Mouse (Mus musculus): ENCODE measurements around the gene Icmt. TPM values are rescaled to one million over a fixed set of nuclear protein-coding genes. Genes with fewer than 3 reads are reported as not detected.

Gene Icmt
- total and polyA plus RNA-seq, 3 experiments: 30.4 to 50.8 TPM; not detected in 1

GRCm38 (mm10) chr4:152307542-152307941 lies 10.5 kb downstream of the Icmt start:
- Histone ChIP-seq H3K27me3 (ENCODE audit: control insufficient read depth in 1 of 2, insufficient read depth in 2 of 2, low read length in 2 of 2) (no peaks in the 10 kb centered on the region), H3K79me2 (ENCODE audit: control insufficient read depth, insufficient read depth, low read length, poor library complexity) (no peaks in the 10 kb centered on the region), H3K9ac (ENCODE audit: control insufficient read depth, low read depth, low read length, poor library complexity, severe bottlenecking) (no peak overlapping the region), H3K4me3 (ENCODE audit: control insufficient read depth in 1 of 2, insufficient read depth in 1 of 2, low read depth in 2 of 2, low read length in 2 of 2) (no peak overlapping the region), H3K27ac (ENCODE audit: control insufficient read depth, low read depth, low read length) (no peak overlapping the region), H3K36me3 (ENCODE audit: control insufficient read depth in 1 of 2, insufficient read depth in 2 of 2, low read length in 2 of 2) (no peaks in the 10 kb centered on the region; a peak in 1 of 4 replicates), H3K9me3 (replicated peaks; ENCODE audit: insufficient read depth, low read length) (no peaks in the 10 kb centered on the region), H3K4me1 (ENCODE audit: control insufficient read depth in 1 of 2, insufficient read depth in 2 of 2, low read length in 2 of 2) (no peaks in the 10 kb centered on the region)
- no peak for DNase-seq (ENCODE audit: low read depth, low spot score)
- TF ChIP-seq RCOR1 (IDR thresholded peaks at IDR 0.05; ENCODE audit: low read depth, low read length) (no peak), ZMIZ1 (IDR thresholded peaks at IDR 0.05; ENCODE audit: low read depth, low read length) (no peak), ZKSCAN1 (IDR thresholded peaks at IDR 0.05; ENCODE audit: low read depth, low read length) (no peak), POLR2A (IDR thresholded peaks at IDR 0.05; ENCODE audit: control insufficient read depth in 1 of 2, insufficient read depth in 1 of 2, low read depth in 1 of 2, low read length in 2 of 2, poor library complexity in 1 of 2) (no peak), MEF2A (IDR thresholded peaks at IDR 0.05; ENCODE audit: extremely low read depth, insufficient replicate concordance, low read depth, low read length, poor library complexity, severe bottlenecking) (no peak), NRF1 (IDR thresholded peaks at IDR 0.05; ENCODE audit: insufficient read depth, low read depth, low read length, poor library complexity, severe bottlenecking) (no peak), TAL1 (IDR thresholded peaks at IDR 0.05; ENCODE audit: low read length) (no peak), USF2 (IDR thresholded peaks at IDR 0.05; ENCODE audit: borderline replicate concordance in 1 of 2, insufficient read depth in 1 of 2, low read depth in 1 of 2, low read length in 2 of 2) (no peak), POLR2AphosphoS5 (IDR thresholded peaks at IDR 0.05; ENCODE audit: borderline replicate concordance, low read depth, low read length) (no peak), EP300 (IDR thresholded peaks at IDR 0.05; ENCODE audit: low read depth in 1 of 2, low read length in 2 of 2) (no peak)

- no peaks in the 10 kb centered on the region for H3K4me1 ChIP-seq (ENCODE audit: control insufficient read depth in 1 of 2, insufficient read depth in 2 of 2, low read length in 2 of 2)
- no peaks in the 10 kb centered on the region for H3K36me3 ChIP-seq (ENCODE audit: control insufficient read depth in 1 of 2, insufficient read depth in 2 of 2, low read length in 2 of 2)
- no peak overlapping the region for H3K9ac ChIP-seq (ENCODE audit: control insufficient read depth, low read depth, low read length, poor library complexity, severe bottlenecking)
- no peaks in the 10 kb centered on the region for H3K79me2 ChIP-seq (ENCODE audit: control insufficient read depth, insufficient read depth, low read length, poor library complexity)
- no peaks in the 10 kb centered on the region for H3K9me3 ChIP-seq (replicated peaks; ENCODE audit: insufficient read depth, low read length)
- TF ChIP-seq KAT2A (conservative IDR thresholded peaks at IDR 0.05; ENCODE audit: low read depth, low read length) (no peak), USF2 (IDR thresholded peaks at IDR 0.05; ENCODE audit: borderline replicate concordance in 1 of 2, insufficient read depth in 1 of 2, low read depth in 1 of 2, low read length in 2 of 2) (no peak)
- no peaks in the 10 kb centered on the region for H3K27me3 ChIP-seq (ENCODE audit: control insufficient read depth in 1 of 2, insufficient read depth in 2 of 2, low read length in 2 of 2)
- no peak overlapping the region for H3K27ac ChIP-seq (ENCODE audit: control insufficient read depth, low read depth, low read length)
- DNase-seq (ENCODE audit: low read depth, low spot score): no peak
- H3K4me3 ChIP-seq (ENCODE audit: control insufficient read depth in 1 of 2, insufficient read depth in 1 of 2, low read depth in 2 of 2, low read length in 2 of 2): no peak overlapping the region
These were observed 15.2 kb downstream of the Icmt start for GRCm38 (mm10) chr4:152312186-152312585.

DNA sequence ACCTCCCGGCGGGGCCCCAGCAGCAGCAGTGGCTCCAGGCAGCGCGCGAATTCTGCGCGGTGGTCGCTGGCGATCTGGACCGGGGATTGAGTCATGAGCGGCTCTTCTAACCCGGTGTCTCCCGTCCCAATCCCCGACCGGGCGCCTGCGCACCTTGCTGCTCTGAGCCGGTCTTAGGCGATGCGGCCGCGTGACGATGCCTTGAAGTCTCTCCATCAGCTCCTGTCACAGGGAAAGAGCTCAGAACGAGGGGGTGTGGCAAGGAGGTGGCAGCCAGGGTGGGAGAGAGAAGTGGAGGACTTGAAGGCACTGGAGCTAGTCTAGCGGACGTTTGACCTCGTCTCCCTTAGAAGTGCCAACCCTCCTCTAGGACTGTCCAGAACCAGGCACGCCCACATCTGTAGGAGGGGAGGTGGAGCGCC lies 16.2 kb downstream of the Icmt start:
- H3K27ac ChIP-seq (ENCODE audit: control insufficient read depth, low read depth, low read length): no peak overlapping the region
- H3K79me2 ChIP-seq (ENCODE audit: control insufficient read depth, insufficient read depth, low read length, poor library complexity): no peaks in the 10 kb centered on the region
- H3K9me3 ChIP-seq (replicated peaks; ENCODE audit: insufficient read depth, low read length): no peaks in the 10 kb centered on the region
- H3K4me3 ChIP-seq (ENCODE audit: control insufficient read depth in 1 of 2, insufficient read depth in 1 of 2, low read depth in 2 of 2, low read length in 2 of 2): no peak overlapping the region
- H3K36me3 ChIP-seq (ENCODE audit: control insufficient read depth in 1 of 2, insufficient read depth in 2 of 2, low read length in 2 of 2): no peaks in the 10 kb centered on the region
- TF ChIP-seq POLR2A (IDR thresholded peaks at IDR 0.05; ENCODE audit: control insufficient read depth in 1 of 2, insufficient read depth in 1 of 2, low read depth in 1 of 2, low read length in 2 of 2, poor library complexity in 1 of 2) (no peak), ZKSCAN1 (IDR thresholded peaks at IDR 0.05; ENCODE audit: low read depth, low read length) (no peak), USF1 (IDR thresholded peaks at IDR 0.05; ENCODE audit: low read depth, low read length) (no peak), MYB (IDR thresholded peaks at IDR 0.05; ENCODE audit: low read depth, low read length) (no peak), TAL1 (IDR thresholded peaks at IDR 0.05; ENCODE audit: low read length) (no peak), BHLHE40 (IDR thresholded peaks at IDR 0.05; ENCODE audit: borderline replicate concordance, low read depth, low read length) (no peak), TBP (IDR thresholded peaks at IDR 0.05; ENCODE audit: low read depth, low read length) (no peak), EP300 (IDR thresholded peaks at IDR 0.05; ENCODE audit: low read depth in 1 of 2, low read length in 2 of 2) (no peak), MAZ (IDR thresholded peaks at IDR 0.05; ENCODE audit: low read depth, low read length) (no peak), SIN3A (IDR thresholded peaks at IDR 0.05; ENCODE audit: low read length) (no peak), ZC3H11A (IDR thresholded peaks at IDR 0.05; ENCODE audit: low read depth, low read length) (no peak), NELFE (IDR thresholded peaks at IDR 0.05; ENCODE audit: low read depth, low read length) (no peak)
- no peaks in the 10 kb centered on the region for H3K4me1 ChIP-seq (ENCODE audit: control insufficient read depth in 1 of 2, insufficient read depth in 2 of 2, low read length in 2 of 2)
- no peak for DNase-seq (ENCODE audit: low read depth, low spot score)
- H3K9ac ChIP-seq (ENCODE audit: control insufficient read depth, low read depth, low read length, poor library complexity, severe bottlenecking): no peak overlapping the region
- H3K27me3 ChIP-seq (ENCODE audit: control insufficient read depth in 1 of 2, insufficient read depth in 2 of 2, low read length in 2 of 2): no peaks in the 10 kb centered on the region

All from MEL (cell line).